Mouse (Mus musculus): ENCODE data around the gene Ceacam20. TPM values are rescaled to one million over a fixed set of nuclear protein-coding genes. Genes with fewer than 3 reads are reported as not detected.

Gene Ceacam20
- total and polyA plus RNA-seq, 2 experiments from 2014 or later, result not detected

GRCm38 (mm10) chr7:19950589-19950988, 14.6 kb upstream of the Ceacam20 start, which contains the start of gene Igsf23:
TSS of gene Igsf23 (minus strand) at chr7:19950756.
- Histone ChIP-seq H3K4me3 (ENCODE audit: low read depth, low read length) (no peak within 1 kb of the TSS), H3K27me3 (ENCODE audit: control insufficient read depth, insufficient read depth, low read length) (no peaks in the 10 kb centered on the region), H3K9me3 (replicated peaks; ENCODE audit: control insufficient read depth, low read length) (no peaks in the 10 kb centered on the region), H3K4me2 (ENCODE audit: low read depth, low read length) (no peak within 1 kb of the TSS), H3K9ac (replicated peaks; ENCODE audit: low read depth, low read length) (no peak within 1 kb of the TSS), H3K4me1 (ENCODE audit: control insufficient read depth, insufficient read depth) (peaks cover 3% of the 10 kb centered on the region; the same call in 1 of the 2 replicates), H3K36me3 (replicated peaks; ENCODE audit: control insufficient read depth, insufficient read depth, low read length) (no peaks in the 10 kb centered on the region), H3K27ac (ENCODE audit: low read depth) (no peak within 1 kb of the TSS)
- TF ChIP-seq CTCF (IDR thresholded peaks at IDR 0.05; ENCODE audit: low read depth), result no peak
- TF ChIP-seq EP300 (IDR thresholded peaks at IDR 0.05; ENCODE audit: low read depth), result no peak
- ATAC-seq (ENCODE audit: insufficient read depth, low read depth) (peak; percentile 73), DNase-seq (ENCODE audit: low spot score) (peak; percentile 24)
- WGBS, result 27% methylated on average over 9 of the region's 9 CpGs

- WGBS, result 81% methylated on average over 10 of the region's 10 CpGs
- no peak; the same call in 1 of the 2 replicates for ATAC-seq (ENCODE audit: insufficient read depth, low read depth)
- no peaks in the 10 kb centered on the region for H3K9me3 ChIP-seq (replicated peaks; ENCODE audit: control insufficient read depth, low read length)
- no peak overlapping the region for H3K4me2 ChIP-seq (ENCODE audit: low read depth, low read length)
- H3K27ac ChIP-seq (ENCODE audit: low read depth), result no peak overlapping the region
- peaks cover 3% of the 10 kb centered on the region; the same call in 1 of the 2 replicates for H3K4me1 ChIP-seq (ENCODE audit: control insufficient read depth, insufficient read depth)
- no peak overlapping the region for H3K4me3 ChIP-seq (ENCODE audit: low read depth, low read length)
- no peaks in the 10 kb centered on the region for H3K27me3 ChIP-seq (ENCODE audit: control insufficient read depth, insufficient read depth, low read length)
- H3K9ac ChIP-seq (replicated peaks; ENCODE audit: low read depth, low read length), result no peak overlapping the region
- no peak for DNase-seq (ENCODE audit: low spot score)
- TF ChIP-seq EP300 (IDR thresholded peaks at IDR 0.05; ENCODE audit: low read depth) (no peak), CTCF (IDR thresholded peaks at IDR 0.05; ENCODE audit: low read depth) (no peak)
- H3K36me3 ChIP-seq (replicated peaks; ENCODE audit: control insufficient read depth, insufficient read depth, low read length), result no peaks in the 10 kb centered on the region
Observed at GRCm38 (mm10) chr7:19952320-19952986, 12.8 kb upstream of the Ceacam20 start.

DNA sequence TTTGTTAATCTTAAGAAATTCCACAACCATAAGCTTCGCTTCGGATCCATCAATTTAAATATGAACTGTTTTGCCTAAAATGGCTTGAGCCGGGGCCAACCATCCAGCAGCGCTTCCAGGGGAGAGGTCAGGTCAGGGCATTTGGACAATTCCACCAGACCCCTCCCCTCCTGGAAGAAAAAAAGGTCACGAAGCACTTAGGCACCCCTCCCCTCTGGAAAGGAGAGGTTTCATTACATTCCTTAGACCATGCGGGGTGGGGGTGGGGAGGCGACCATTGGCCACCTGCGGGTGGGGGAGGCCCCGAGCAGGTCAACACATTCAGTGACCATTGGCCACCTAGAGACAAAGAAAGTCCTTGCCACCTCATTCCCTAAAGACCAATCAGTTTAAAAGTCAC, 12.2 kb upstream of the Ceacam20 start:
- peaks cover 3% of the 10 kb centered on the region; the same call in 1 of the 2 replicates for H3K4me1 ChIP-seq (ENCODE audit: control insufficient read depth, insufficient read depth)
- H3K4me3 ChIP-seq (ENCODE audit: low read depth, low read length), result no peak overlapping the region
- no peaks in the 10 kb centered on the region for H3K36me3 ChIP-seq (replicated peaks; ENCODE audit: control insufficient read depth, insufficient read depth, low read length)
- no peak overlapping the region for H3K9ac ChIP-seq (replicated peaks; ENCODE audit: low read depth, low read length)
- H3K9me3 ChIP-seq (replicated peaks; ENCODE audit: control insufficient read depth, low read length), result no peaks in the 10 kb centered on the region
- DNase-seq (ENCODE audit: low spot score), result no peak
- TF ChIP-seq CTCF (IDR thresholded peaks at IDR 0.05; ENCODE audit: low read depth) (no peak), EP300 (IDR thresholded peaks at IDR 0.05; ENCODE audit: low read depth) (no peak)
- H3K27ac ChIP-seq (ENCODE audit: low read depth), result no peak overlapping the region
- no peak overlapping the region for H3K4me2 ChIP-seq (ENCODE audit: low read depth, low read length)
- WGBS, result 54% methylated on average over 9 of the region's 9 CpGs
- H3K27me3 ChIP-seq (ENCODE audit: control insufficient read depth, insufficient read depth, low read length), result no peaks in the 10 kb centered on the region
- no peak for ATAC-seq (ENCODE audit: insufficient read depth, low read depth)

- Histone ChIP-seq H3K36me3 (replicated peaks; ENCODE audit: control insufficient read depth, insufficient read depth, low read length) (no peaks in the 10 kb centered on the region), H3K27ac (ENCODE audit: low read depth) (no peak overlapping the region), H3K4me1 (ENCODE audit: control insufficient read depth, insufficient read depth) (no peaks in the 10 kb centered on the region), H3K9me3 (replicated peaks; ENCODE audit: control insufficient read depth, low read length) (no peaks in the 10 kb centered on the region), H3K4me3 (ENCODE audit: low read depth, low read length) (no peak overlapping the region), H3K27me3 (ENCODE audit: control insufficient read depth, insufficient read depth, low read length) (no peaks in the 10 kb centered on the region), H3K9ac (replicated peaks; ENCODE audit: low read depth, low read length) (no peak overlapping the region), H3K4me2 (ENCODE audit: low read depth, low read length) (no peak overlapping the region)
- TF ChIP-seq EP300 (IDR thresholded peaks at IDR 0.05; ENCODE audit: low read depth) (no peak), CTCF (IDR thresholded peaks at IDR 0.05; ENCODE audit: low read depth) (no peak)
- ATAC-seq (ENCODE audit: insufficient read depth, low read depth), result no peak
- WGBS, result 65% methylated on average over 4 of the region's 4 CpGs
- DNase-seq (ENCODE audit: low spot score), result no peak
Observed at GRCm38 (mm10) chr7:19955861-19956260, 9.4 kb upstream of the Ceacam20 start.

- H3K4me1 ChIP-seq (ENCODE audit: control insufficient read depth, insufficient read depth), result no peaks in the 10 kb centered on the region
- H3K4me2 ChIP-seq (ENCODE audit: low read depth, low read length), result no peak overlapping the region
- no peaks in the 10 kb centered on the region for H3K9me3 ChIP-seq (replicated peaks; ENCODE audit: control insufficient read depth, low read length)
- H3K36me3 ChIP-seq (replicated peaks; ENCODE audit: control insufficient read depth, insufficient read depth, low read length), result no peaks in the 10 kb centered on the region
- no peaks in the 10 kb centered on the region for H3K27me3 ChIP-seq (ENCODE audit: control insufficient read depth, insufficient read depth, low read length)
- H3K9ac ChIP-seq (replicated peaks; ENCODE audit: low read depth, low read length), result no peak overlapping the region
- H3K27ac ChIP-seq (ENCODE audit: low read depth), result no peak overlapping the region
- TF ChIP-seq CTCF (IDR thresholded peaks at IDR 0.05; ENCODE audit: low read depth) (peak; percentile 94), EP300 (IDR thresholded peaks at IDR 0.05; ENCODE audit: low read depth) (no peak)
- DNase-seq (ENCODE audit: low spot score) (peak; percentile 81), ATAC-seq (ENCODE audit: insufficient read depth, low read depth) (peak; percentile 53; the same call in 1 of the 2 replicates)
- WGBS, result under 1% methylated on average over 7 of the region's 7 CpGs
- no peak overlapping the region for H3K4me3 ChIP-seq (ENCODE audit: low read depth, low read length)
Observed at GRCm38 (mm10) chr7:19956341-19956781, 8.9 kb upstream of the Ceacam20 start.

Data from heart, postnatal 0 days (tissue).